Mouse (Mus musculus): ENCODE data around the gene Sgta. TPM values are rescaled to one million over a fixed set of nuclear protein-coding genes. Genes with fewer than 3 reads are reported as not detected.
"Not testable (repeated sequence)": the region's sequence is repeated elsewhere in the genome, so short reads cannot be mapped to it uniquely, and the experiment has no call there.

Gene Sgta
- polyA plus RNA-seq, 1 experiment: 139 TPM

DNA sequence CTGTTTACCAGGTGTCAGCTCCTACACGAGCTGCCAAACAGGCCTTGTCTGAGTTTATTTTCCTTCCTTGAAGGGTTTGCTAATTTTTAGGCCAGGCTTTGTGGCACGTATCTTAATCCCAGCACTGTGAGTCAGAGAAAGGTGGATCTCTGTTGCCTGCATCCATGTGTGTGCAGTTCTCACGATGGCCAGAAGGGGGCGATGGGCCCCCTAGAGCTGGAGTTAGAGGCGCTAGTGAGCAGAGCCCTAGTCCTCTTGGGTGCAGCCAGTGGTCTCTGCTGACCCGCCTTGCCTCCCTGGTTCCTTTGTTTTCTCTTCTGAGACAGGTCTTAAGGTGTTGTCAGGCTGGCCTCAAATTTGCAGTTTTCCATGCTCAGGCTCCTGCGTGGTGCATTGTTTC is 13.5 kb upstream of the Sgta start:
- Histone ChIP-seq H3K4me1 (ENCODE audit: control insufficient read depth, insufficient read depth, insufficient read length, low read length) (peaks cover 2% of the 10 kb centered on the region; the same call in 1 of the 2 replicates), H3K4me3 (ENCODE audit: insufficient read depth, low read depth, low read length) (no peak overlapping the region), H3K27ac (replicated peaks; ENCODE audit: low read depth, low read length) (no peak overlapping the region)

DNA sequence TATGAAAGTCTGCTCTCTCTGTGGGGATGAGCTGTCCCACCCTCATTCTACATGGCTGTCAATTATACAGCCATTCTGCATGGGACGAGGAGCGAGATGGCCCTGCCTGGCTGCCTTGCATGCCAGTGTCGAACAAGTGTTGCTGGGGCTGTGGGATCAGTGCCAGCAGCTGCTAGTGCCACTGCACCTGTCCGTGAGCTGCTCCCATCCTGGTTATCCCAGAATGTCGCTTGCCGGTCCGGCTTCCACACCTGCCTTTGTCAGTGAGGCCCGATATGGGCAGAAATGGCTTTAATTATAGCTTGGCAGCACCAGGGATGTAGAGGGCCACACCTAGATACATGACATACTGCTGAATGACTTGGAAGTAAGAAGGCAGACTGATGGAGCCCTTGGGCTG is 12.3 kb upstream of the Sgta start:
- no peak overlapping the region for H3K27ac ChIP-seq (replicated peaks; ENCODE audit: low read depth, low read length)
- H3K4me1 ChIP-seq (ENCODE audit: control insufficient read depth, insufficient read depth, insufficient read length, low read length): peaks cover 2% of the 10 kb centered on the region; the same call in 1 of the 2 replicates

GRCm38 (mm10) chr10:81069836-81070235 is 9.9 kb upstream of the Sgta start, which contains the start of gene Thop1:
TSS of gene Thop1 (plus strand) at chr10:81070035.
- Histone ChIP-seq H3K27ac (replicated peaks; ENCODE audit: low read depth, low read length) (no peak within 1 kb of the TSS), H3K4me3 (ENCODE audit: insufficient read depth, low read depth, low read length) (peak within 1 kb of the TSS; percentile 62), H3K4me1 (ENCODE audit: control insufficient read depth, insufficient read depth, insufficient read length, low read length) (peaks cover 2% of the 10 kb centered on the region; the same call in 1 of the 2 replicates)

More for the DNA sequence above, 12.3 kb upstream of the Sgta start:
- H3K4me3 ChIP-seq (ENCODE audit: insufficient read depth, low read depth, low read length): no peak overlapping the region

DNA sequence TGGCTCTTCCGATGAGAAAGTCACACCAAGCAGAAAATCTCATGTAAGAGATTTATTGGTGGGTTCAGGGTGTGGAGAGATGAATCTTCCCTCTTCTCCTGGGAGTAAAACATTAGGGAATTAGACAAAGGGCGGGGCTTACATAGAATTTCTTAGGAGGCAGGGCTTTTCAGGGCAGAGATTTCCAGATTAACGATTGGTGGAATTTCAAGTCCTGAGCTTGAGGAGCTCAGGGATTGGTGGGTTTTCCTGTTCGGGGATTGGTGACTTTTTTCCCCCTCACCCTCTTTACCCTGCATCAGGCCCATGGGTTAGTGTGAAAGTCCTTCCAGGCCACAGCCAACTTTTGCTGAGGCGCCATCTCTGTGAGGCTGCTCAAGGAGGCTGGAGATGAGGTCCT is 8.7 kb upstream of the Sgta start:
- H3K4me1 ChIP-seq (ENCODE audit: control insufficient read depth, insufficient read depth, insufficient read length, low read length): peaks cover 2% of the 10 kb centered on the region; the same call in 1 of the 2 replicates
- H3K4me3 ChIP-seq (ENCODE audit: insufficient read depth, low read depth, low read length): no peak overlapping the region
- no peak overlapping the region for H3K27ac ChIP-seq (replicated peaks; ENCODE audit: low read depth, low read length)

GRCm38 (mm10) chr10:81064519-81064918 is 4.5 kb upstream of the Sgta start:
- H3K4me3 ChIP-seq (ENCODE audit: insufficient read depth, low read depth, low read length); H3K4me1 ChIP-seq (ENCODE audit: control insufficient read depth, insufficient read depth, insufficient read length, low read length); H3K27ac ChIP-seq (replicated peaks; ENCODE audit: low read depth, low read length): not testable (repeated sequence)

- H3K4me3 ChIP-seq (ENCODE audit: insufficient read depth, low read depth, low read length): no peak overlapping the region
- peaks cover 11% of the 10 kb centered on the region for H3K4me1 ChIP-seq (ENCODE audit: control insufficient read depth, insufficient read depth, insufficient read length, low read length)
- no peak overlapping the region for H3K27ac ChIP-seq (replicated peaks; ENCODE audit: low read depth, low read length)
Observed at GRCm38 (mm10) chr10:81062710-81063109, 2.7 kb upstream of the Sgta start.

DNA sequence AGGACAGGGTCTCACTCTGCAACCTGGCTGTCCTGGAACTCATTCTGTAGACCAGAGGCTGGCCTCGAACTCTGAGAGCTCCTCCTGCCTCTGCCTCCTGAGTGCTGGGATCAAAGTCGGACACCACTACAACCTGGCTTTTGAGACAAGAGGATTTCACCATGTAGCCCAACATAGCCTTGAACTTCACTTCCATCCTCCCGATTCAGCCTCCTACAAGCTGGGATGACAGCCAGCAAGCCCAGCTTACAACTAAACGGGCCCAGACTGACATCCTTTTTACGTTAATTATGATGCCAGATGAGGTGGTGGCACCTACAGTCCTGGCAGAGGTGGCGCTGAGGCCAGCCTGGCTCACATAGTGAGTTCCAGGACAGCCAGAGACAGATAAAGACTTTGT is 1.1 kb downstream of the Sgta start:
- Histone ChIP-seq H3K4me1 (ENCODE audit: control insufficient read depth, insufficient read depth, insufficient read length, low read length) (peaks cover 33% of the 10 kb centered on the region), H3K4me3 (ENCODE audit: insufficient read depth, low read depth, low read length) (peak overlapping the region; percentile 73), H3K27ac (replicated peaks; ENCODE audit: low read depth, low read length) (peak overlapping the region; percentile 95)

GRCm38 (mm10) chr10:81057406-81058130 is 2.4 kb downstream of the Sgta start:
- Histone ChIP-seq H3K4me1 (ENCODE audit: control insufficient read depth, insufficient read depth, insufficient read length, low read length) (peaks cover 40% of the 10 kb centered on the region), H3K27ac (replicated peaks; ENCODE audit: low read depth, low read length) (peak overlapping the region; percentile 81), H3K4me3 (ENCODE audit: insufficient read depth, low read depth, low read length) (peak overlapping the region; percentile 73)

DNA sequence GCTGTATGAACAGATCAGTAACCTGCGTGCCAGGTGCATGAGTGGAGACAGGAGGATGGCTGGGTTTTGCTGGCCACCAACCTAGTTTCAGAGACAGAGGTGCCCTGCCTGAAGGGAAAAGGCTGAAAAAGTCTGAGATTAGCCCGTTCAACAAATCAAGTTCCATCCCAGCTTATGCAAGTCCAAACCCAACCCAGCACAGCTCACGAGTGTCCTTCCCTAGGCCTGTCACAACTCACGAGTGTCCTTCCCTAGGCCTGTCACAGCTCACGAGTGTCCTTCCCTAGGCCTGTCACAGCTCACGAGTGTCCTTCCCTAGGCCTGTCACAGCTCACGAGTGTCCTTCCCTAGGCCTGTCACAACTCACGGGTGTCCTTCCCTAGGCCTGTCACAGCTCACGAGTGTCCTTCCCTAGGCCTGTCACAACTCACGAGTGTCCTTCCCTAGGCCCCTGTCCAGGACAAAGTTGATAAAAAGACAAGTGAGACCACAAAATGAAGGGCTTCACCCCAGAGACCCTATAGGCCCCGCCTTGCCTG is 4.1 kb downstream of the Sgta start:
- Histone ChIP-seq H3K4me1 (ENCODE audit: control insufficient read depth, insufficient read depth, insufficient read length, low read length) (peaks cover 41% of the 10 kb centered on the region), H3K27ac (replicated peaks; ENCODE audit: low read depth, low read length) (peak overlapping the region; percentile 81), H3K4me3 (ENCODE audit: insufficient read depth, low read depth, low read length) (peak overlapping the region; percentile 10; the same call in 1 of the 2 replicates)

DNA sequence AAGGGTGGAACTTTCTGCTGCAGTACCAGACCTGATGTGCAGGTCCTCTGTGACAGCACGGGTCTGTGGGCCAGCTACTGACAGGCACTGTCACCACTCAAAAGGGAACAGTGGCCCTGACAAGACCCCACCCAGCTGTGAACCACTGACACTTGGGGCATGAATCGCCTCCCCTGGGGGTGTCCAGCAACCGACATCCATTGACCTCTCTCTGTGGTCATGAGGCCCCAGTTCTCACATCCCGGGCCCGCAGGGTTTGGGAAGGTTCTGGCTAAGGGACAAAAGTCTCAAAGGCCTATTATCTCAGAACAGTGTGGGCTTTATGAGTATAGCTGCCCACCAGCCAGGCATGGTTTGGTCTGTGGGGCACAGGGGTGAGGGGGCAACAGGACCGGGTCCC is 4.8 kb downstream of the Sgta start:
- no peak overlapping the region for H3K4me3 ChIP-seq (ENCODE audit: insufficient read depth, low read depth, low read length)
- peak overlapping the region; percentile 81 for H3K27ac ChIP-seq (replicated peaks; ENCODE audit: low read depth, low read length)
- peaks cover 41% of the 10 kb centered on the region for H3K4me1 ChIP-seq (ENCODE audit: control insufficient read depth, insufficient read depth, insufficient read length, low read length)

DNA sequence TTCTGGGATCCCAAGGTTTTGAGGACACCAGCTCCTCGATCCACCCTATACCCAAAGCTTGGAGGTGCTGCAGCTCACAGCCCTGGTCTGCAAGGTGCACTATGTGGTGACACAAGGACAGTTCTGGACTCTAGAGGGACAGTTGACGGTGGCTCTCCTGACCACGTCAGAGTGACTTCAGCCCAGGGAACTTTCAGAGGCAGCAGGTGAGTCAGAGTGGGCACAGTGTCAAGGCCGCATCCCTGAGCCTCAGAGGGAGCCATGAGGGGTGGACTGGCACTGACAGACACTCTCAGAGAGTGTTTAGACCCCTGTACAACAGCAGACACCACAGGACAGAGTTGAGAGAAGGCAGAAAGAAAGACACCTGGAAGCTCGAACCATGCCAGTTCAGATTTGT is 7.4 kb downstream of the Sgta start:
- H3K4me3 ChIP-seq (ENCODE audit: insufficient read depth, low read depth, low read length): no peak overlapping the region
- H3K27ac ChIP-seq (replicated peaks; ENCODE audit: low read depth, low read length): peak overlapping the region; percentile 43
- peaks cover 29% of the 10 kb centered on the region for H3K4me1 ChIP-seq (ENCODE audit: control insufficient read depth, insufficient read depth, insufficient read length, low read length)

DNA sequence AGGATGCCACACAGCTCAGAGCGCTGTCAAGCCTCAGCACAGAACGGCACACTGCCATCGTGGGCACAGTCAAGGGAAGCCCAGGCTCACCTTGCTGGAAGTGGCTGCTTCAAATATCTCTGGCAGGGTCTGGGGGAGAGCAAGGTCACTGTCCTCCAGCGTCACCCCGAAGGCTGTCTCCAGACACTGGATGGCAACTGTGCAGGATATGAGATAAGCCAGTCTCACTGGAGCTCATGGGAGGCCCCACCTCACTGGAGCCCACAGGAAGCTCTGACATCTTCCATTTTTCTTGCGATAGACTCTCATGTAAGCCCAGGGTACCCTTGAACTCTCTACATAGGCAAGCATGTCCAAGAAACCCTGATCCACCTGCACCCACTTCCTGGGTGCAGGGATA is 8.8 kb downstream of the Sgta start:
- Histone ChIP-seq H3K4me3 (ENCODE audit: insufficient read depth, low read depth, low read length) (no peak overlapping the region), H3K27ac (replicated peaks; ENCODE audit: low read depth, low read length) (no peak overlapping the region), H3K4me1 (ENCODE audit: control insufficient read depth, insufficient read depth, insufficient read length, low read length) (peaks cover 20% of the 10 kb centered on the region)

DNA sequence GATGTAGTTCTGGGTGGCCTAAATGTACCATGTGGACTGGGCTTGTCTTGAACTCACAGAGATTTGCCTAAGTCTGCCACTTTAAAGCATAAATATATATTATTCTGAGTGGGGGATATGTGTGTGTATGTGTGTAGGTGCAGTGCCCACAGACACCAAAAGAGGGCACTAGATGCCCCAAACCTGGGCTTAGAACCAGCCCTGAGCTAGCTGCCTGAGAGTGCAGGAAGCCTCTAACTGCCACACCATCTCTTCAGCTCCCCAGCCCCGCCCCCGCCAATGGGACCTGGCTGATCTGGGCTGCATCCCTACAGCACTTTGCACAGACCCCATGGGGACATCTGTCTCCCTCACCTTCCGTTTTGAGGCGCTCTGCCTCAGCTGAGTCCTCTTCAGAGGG is 9.3 kb downstream of the Sgta start:
- no peak overlapping the region for H3K27ac ChIP-seq (replicated peaks; ENCODE audit: low read depth, low read length)
- peaks cover 19% of the 10 kb centered on the region for H3K4me1 ChIP-seq (ENCODE audit: control insufficient read depth, insufficient read depth, insufficient read length, low read length)
- H3K4me3 ChIP-seq (ENCODE audit: insufficient read depth, low read depth, low read length): no peak overlapping the region

GRCm38 (mm10) chr10:81045246-81045645 is 14.7 kb downstream of the Sgta start:
- not testable (repeated sequence) for H3K27ac ChIP-seq (replicated peaks; ENCODE audit: low read depth, low read length); H3K4me1 ChIP-seq (ENCODE audit: control insufficient read depth, insufficient read depth, insufficient read length, low read length); H3K4me3 ChIP-seq (ENCODE audit: insufficient read depth, low read depth, low read length)

DNA sequence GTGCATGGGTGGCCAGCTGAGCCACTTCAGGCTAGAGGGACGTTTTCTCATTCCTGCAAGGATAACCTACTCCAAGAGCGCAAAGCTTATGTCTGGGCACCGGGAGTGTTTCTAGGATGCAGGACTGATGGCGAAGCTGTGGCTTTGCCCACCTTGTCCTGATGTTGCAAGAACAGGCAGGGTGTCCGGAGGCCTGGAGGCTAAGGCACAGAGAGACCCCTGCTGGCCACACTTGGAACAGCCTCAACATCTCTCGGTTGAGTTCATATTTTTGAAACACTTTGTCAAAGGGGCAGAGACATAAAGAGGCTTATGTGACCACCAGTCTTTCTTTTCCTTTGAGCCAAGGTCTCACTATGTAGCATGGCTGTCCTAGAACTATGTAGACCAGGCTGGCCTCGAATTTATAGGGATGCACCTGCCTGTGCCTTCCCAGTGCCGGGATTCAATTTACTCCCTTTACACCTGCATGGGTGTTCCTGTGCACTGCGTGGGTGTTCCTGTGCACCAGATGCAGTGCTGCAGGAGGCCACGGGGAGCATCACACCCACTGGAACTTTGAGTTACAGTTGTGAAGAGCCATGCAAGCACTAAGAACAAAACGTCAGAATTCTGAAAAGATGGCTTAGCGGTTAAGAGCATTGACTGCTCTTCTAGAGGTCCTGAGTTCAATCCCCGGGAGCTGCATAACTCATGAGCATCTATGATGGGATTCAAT is 18.4 kb downstream of the Sgta start:
- Histone ChIP-seq H3K4me1 (ENCODE audit: control insufficient read depth, insufficient read depth, insufficient read length, low read length) (no peaks in the 10 kb centered on the region), H3K4me3 (ENCODE audit: insufficient read depth, low read depth, low read length) (no peak overlapping the region), H3K27ac (replicated peaks; ENCODE audit: low read depth, low read length) (no peak overlapping the region)
